Mouse (Mus musculus) embryo, embryonic 11 days (tissue): ENCODE measurements around the gene Cmip.

Experiments used
- DNase-seq: peaks from one replicate; pipeline ENCODE4 v3.0.0-alpha.2; 2015

The Cmip gene

DNA sequence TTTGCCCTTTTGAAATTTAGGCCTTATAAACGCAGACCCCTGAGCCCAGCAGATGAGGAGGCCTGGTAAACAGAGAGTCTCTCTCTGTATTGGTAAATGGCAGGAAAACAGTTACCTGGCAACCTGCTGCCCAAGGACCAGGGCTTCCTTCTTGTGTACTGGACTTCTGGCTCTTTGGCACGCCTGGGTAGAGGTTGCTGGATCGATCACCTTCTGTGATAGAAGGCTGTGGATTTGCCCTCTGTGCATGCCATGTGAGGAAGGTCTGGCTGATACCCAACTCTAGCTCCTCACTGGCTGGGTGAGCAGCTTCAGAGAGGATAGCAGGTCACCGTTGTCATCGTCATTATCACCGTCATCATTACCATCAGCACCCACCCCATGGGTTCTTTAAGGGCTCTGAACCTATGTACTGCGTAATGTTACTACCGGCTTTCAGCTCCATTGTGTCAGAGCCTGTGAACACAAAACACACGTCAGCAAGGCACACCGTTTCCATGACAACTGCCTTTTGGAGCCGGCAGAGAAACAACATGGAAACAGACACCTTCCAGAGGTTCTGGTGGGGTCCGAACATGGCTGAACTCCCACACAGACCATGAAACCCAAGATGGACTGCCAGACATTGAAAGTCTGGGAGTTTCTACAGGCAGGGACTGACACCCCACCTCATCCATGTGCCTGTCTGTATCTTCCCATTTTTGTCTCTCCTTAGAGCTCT, 98.4 kb downstream of the Cmip start:
- DNase-seq, result no peak

DNA sequence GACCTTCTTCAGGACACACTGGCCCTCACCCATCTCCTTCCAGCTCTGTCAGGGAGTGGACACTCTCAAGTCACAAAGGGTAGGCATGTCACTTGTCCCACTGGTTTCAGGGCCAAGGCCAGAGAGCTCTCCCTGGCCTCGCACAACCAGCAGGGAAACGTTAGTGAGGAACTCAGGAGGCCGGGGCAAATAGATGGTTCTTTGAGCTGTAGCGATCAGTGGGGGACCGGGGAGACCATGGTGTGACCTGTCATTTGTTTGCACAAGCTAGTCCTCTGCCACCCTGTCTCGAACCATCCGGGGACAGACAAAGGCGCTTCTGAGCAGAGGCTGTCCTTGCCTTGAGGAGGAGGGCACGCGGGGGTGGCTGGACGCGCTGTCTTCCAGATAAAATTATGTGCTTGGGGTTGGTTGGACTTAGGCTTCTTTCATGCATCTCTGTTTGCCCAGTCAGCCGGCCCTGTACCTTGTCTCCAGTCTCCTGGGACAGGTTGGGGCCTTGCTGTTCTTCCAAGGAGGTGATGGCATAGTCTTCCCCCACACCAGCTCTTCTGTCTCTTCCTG, 99.3 kb downstream of the Cmip start:
- no peak for DNase-seq

DNA sequence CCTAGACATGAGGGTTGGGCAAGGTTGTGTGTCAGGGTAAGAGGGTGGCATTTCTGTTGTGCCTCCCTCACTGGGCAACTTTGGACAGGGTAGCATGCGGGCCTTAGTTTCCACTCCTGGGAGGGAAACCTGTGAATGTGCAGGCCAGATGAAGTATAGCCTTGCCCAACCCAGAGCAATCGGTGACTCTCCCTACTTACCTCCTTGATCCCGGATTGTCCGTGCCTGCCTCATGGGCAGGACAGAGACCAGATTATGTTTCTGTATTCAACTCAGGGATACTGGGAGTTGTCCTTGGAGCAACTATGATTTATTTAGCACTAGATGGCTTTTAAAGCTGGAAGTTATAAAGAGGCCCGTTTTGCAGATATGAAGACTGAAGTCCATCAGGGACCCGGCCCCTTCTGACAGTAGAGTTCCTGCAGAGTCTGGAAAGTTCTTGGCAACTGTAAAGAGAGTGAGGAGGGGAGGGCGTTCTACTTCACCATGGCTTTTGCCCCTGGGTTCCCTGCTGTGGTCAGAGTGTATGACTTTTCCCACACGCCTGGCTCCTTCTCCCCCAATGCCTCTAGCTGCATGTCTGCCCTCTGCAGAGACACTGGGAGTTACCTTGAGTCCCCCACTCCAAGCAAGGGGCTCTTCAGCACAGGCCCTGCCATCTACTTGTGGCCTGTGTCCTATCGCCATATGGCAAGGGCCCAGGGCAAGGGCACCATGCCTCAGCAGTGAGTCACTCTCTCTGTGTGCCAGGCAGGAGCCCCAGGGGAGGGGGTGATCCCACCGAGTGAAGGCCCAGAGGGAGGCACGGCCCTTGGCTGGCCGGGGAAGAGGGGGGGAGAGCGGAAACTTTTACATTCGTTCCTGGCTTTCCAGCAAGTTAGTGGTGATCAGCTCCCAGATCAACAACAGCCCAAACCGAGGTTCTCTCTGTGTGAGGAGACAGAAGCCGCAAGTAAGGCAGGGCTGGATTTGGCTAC, 100.9 kb downstream of the Cmip start:
- DNase-seq, result no peak

DNA sequence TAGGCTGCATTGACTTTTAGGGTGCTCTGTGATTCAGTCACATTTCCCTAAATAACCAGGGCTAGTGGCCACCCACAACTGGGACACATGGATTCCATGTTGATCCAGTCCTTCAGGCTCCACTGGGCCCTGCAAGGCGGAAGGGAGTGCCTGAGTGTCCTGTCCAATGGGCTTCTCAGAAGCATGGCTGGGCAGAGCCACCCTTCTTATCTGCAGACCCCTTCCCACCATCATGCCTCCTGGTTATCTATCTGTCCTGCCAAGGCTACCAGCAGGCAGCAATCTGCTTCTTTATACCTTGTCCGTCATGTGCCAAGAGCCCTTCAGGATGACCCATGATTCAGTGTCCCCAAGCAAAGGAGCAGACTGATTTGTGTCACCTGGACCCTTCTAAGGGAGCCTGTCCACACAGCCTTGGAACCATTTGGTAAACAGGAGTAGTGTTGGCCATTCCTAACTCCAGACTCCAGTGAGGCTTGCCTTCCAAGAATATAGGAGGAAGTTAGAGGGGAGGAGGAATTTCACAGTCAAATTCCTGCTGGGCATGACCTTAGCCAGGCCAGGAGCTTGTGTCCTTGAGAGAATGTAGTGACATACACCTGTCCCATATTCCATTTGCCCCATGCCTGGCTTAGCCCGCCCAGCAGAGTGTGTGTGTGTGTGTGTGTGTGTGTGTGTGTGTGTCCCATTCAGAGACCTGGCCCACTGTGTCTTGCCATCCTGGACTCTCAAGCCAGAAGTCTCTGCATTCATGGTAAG, 103.5 kb downstream of the Cmip start:
- DNase-seq, result no peak

DNA sequence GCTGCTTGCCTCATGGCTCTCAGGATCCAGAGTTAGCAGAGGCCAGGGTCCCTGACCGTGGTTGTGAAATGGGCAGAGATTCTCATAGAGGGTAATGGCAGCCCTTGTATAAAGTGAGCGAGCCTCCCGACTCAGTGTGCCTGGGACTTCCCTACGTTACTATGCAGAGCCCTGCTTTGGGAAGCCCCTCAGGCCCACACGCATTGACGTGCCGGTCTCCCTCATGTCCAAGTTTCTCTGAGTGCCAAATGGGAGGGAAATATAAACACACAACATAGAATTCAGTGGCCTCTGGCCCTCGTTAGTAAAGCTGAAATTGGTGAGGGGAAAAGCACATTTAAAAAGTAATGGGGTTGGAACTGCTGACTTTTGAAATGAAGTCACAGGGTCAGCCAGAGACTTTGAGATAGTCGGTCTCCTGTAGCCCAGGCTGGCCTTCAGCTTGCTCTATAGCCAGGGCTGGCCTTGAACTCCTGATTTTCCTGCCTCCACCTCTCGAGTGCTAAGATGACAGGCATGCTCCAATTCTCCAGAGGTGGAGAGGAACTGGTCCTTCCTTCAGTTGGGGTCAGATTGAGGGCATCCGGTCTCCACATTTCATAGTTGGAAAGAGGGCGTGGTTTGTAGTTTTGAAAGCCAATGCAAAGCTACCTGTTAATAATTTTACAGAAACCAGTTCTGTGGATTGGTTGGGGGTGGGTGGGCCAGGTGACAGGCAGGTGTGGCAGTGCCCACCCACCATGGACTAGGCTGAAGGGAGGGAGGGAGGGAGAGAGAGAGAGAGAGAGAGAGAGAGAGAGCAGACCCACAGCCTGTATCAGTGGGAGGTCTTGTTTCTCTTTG, 105.0 kb downstream of the Cmip start:
- DNase-seq, result no peak

DNA sequence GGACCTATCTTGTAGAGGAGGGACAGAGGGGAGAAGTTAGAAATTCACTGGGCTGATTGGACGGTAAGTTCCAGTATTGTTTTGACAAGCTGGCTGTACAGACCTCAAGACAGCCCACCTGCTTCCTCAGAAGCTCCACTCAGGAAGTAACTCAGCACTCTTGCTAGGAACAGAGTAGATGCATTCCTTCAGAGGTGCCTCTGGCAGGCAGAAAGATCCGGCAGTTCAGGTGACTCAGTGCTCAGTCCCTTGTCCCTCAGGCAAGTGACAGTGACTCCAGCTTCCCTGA, 105.5 kb downstream of the Cmip start:
- DNase-seq, result no peak

DNA sequence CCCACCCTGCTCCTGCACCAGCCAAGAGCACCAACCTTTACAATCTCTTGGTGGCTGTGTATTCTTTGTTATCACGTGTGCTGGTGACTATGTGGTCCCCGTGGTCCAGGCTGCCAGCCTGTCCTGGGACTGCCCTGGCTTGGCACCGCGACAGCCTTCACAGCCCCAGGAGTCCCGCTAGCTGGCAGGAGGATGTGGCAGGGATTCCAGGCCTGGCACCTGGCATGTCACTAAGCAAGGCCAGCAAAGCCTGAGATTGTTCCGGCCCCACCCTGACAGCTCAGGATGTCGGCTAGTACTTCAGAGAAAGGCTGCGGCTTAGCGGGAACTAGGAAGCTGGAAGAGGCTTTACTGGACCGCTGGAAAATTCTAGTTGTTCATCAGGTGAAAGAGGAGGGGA, 106.4 kb downstream of the Cmip start:
- no peak for DNase-seq

DNA sequence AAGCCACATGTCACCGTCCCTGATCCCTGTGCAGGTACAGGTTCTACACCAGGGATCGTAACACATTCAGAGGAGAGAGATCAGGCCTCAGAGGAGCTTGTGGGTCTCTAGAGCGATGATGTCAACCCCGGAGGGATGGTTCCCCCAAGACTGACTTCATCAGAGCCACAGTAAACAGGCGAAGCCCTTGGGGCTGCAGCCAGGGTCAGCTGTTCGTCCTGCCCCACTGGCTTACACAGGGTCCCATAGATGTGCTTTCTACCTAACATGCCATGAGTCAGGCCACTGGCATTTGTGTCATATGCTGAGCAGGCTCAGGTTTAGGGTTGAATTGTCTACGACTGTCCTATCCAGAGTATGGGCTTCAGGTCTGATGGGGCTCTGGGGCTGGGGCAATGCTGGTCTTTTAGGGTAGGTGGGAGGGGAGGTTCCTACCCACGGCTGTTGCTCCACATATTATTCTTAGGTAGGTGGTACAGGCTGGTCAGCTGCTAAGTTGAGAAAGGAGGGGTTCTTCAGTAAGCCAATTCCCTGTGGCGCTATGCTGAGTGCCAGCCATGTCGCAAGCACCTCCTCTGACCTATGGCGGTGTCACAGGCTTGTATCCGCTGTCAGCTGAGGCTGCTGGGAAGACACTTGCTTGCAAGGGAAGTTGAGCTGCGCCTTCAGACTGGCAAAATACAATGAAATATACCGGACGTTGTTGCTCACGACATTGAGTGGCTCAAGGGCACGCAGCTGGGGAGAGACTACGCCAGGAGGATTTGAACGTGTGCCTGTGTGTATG, 107.7 kb downstream of the Cmip start:
- no peak for DNase-seq

DNA sequence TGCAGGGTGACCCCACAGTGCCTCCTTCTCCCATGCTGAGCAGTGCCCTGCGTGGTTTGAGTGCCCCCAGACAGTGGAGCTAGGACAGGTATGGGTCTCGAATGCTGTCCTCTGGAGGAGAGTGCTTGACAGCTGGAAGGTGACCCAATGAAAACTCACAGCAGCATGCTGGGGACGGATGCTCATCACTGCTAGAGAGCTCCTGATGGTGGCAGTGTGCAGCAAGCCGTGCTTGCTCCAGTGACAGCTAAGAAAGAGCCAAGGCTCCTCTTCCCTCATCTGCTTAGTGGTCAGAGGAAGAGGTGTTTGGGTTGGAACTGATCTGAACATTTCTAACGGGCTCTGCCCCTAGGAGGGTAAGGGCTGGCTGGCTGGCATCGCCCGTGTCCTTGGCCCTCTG, 109.6 kb downstream of the Cmip start:
- DNase-seq, result no peak

DNA sequence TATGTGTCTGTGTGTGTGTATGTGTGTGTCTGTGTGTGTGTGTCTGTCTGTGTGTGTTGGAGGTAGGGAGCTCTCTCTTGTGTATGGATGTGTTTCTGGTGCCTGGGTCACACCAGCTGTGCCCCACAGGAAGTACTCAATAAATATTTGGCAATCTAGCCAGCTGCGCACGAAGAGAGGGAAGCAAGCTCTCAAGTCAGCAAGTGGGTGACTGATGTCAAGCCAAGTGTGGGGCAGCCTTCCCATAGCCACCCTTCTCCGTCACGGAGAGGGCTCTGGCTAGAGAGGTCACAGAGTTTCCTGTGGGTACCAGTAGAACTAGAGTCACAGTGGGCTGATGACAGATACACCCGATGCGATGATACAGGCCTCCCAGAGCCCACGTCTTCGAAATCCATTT, 110.6 kb downstream of the Cmip start:
- DNase-seq, result no peak

DNA sequence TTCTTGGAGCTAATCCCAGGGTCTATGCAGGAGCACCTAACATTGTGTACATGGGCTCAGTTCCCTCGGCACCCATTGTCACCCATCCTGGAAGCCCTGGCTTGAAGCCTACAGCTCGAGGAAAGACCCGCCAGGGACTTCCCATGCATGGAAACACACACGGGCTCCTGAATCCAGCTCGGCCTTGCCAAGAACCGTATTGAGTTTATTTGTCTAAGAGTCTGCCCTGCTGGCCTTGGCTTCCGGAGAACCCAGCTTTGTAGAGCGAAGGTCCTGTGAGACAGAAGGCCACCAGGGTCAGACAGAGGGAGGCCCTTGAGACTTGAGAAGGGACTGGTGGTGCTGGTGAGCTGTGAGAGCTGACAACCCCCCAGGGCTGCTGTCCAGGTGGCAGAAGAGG, 111.9 kb downstream of the Cmip start:
- no peak for DNase-seq

DNA sequence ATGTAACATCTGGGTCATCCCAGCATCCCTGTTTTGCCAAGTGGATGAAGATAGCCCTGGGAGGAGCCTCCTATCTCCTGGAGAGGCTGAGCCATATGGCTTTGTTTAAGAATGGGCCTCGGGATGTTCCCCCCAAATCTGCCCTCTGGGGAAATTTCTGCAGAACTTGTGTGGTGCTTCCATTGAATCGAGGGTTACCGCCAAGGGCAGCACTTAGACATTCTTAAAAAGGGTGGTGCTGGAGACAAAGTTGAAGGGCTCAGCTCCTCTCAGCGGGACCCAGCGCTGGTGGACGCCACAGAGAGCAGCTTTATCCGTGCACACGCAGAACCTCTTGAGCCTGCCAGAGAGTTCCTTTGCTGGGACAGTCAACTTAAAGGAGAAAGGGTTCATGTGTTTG, 113.1 kb downstream of the Cmip start:
- DNase-seq, result no peak

DNA sequence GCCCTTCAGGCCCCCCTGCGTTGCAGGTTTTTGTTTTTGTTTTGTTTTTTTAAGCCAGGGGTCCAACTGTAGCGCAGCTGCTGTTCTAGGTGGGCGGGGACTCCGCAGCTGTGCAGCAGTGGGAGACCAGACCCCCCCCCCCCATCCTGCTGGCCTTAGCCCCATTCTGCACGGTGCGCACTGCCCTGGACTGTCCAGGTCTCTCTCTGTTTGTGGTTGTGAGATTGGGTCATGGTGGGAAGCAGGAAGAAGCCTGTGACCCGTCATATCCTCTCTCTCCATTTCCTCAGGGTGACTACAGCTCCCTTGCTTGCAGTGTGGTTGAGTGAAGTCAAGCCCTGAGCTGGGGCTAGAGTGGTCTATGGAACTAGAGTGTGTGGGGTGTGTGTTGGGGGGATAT, 114.3 kb downstream of the Cmip start:
- no peak for DNase-seq

DNA sequence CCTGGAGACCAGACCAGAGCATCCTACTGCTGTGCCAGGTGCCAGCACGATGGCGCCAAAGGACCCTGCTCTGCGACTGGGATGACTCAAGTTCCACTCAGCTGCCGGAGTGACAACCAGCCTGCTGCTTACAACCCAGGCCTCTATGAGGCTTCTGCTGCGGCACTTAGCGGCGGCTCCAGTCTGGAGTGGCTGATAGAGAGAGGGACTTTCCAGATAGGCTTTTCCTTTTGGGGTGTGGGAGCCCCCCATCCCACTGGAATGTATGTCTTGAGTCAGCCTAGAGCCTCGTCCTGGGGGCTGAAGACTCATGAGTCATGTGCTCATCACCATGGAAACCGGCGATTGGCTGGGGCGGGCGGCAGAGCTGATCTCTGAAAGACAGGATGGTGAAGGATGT, 115.2 kb downstream of the Cmip start:
- DNase-seq, result no peak

DNA sequence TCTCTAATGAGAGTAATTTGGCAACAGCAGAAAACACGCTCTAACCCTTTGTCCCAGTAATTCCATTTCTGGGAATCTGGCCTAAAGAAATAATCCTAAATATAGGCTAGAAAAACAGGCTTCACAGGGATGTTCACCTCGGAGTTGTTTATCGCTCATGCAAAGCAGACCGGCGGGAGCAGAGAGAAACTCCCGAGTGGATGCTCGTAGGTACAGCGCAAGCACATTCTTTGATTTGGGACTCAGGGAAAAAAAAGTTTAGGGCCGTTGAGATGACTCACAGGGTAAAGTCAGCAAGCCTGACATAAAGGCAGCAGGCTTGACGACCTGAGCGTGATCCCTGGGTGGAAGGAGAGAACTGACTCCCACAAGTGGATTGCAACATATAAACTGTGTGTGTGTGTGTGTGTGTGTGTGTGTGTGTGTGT, 116.2 kb downstream of the Cmip start:
- DNase-seq, result no peak

DNA sequence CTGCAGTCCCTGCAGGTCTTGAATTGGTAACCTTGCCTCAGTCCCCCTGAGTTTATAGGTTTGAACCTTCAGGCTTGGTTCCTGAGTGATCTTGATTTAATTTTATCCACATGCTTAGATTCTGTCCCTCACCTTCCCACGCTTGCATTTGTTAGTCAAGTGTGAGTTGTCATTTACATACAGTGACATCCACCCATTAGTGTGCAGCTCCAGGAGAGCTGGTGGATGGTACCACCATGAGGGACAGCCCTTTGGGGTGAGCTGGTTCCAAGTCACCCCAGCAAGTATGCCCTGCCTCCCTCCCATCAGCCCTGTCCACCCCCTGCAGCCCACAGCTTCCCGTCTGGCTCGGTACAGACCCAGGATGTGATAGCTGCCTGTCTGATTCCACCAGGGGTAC, 117.2 kb downstream of the Cmip start:
- no peak for DNase-seq

DNA sequence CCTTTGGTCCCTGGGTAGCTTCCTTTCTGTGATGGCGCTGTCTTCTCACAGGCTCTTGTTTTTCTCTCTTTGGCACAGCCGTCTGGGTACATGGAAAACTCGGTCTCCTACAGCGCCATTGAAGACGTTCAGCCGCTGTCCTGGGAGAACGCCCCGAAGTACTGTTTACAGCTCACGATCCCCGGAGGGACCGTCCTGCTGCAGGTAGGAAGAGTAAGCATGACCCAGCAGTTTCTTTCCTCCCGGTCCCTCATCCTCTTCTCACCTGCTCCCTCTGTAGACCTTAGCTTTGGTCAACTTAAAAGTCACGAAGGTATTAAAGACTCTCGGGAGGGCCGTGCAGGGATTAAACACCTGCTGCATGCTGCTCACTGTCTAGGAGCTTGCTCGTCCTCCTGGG, 120.1 kb downstream of the Cmip start:
- DNase-seq, result no peak

DNA sequence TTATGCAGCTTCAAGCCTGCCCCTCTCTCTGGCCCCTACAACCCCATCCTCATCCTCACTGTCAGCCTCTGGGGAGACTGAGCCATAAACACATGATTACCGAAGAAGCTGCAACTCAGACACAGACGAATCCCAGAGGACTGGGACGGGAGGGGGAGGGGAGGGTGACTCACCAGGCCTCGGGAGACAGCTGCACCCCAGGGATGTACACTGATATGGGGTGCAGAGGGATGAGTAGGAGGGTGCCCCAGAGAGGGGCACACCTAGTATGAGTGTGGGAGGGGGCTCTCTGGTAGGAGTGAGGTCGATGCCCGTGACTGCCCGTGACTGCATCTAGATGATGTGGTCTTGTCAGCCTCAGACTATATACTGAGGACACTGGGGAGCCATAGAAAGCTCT, 121.8 kb downstream of the Cmip start:
- DNase-seq, result no peak

DNA sequence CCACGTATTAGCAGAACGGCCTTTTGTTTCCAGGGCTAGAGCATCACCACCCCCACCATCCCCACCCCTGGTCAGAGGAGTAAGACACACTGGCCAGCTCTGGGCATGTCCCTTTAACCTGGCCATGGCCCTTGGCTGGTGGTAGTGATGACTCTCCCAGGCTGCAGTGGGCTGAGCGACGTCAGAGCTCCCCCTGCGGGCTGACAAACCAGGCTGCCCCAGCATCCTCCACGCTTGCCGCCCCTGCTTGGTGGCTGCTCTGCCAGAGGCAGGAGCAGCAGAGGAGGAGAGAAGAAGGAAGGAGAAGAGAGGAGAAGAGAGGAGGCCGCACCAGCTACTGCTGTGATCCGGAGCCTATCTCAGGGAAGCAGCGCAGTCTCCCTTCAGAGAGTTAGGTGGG, 122.3 kb downstream of the Cmip start:
- peak; percentile 59 for DNase-seq

DNA sequence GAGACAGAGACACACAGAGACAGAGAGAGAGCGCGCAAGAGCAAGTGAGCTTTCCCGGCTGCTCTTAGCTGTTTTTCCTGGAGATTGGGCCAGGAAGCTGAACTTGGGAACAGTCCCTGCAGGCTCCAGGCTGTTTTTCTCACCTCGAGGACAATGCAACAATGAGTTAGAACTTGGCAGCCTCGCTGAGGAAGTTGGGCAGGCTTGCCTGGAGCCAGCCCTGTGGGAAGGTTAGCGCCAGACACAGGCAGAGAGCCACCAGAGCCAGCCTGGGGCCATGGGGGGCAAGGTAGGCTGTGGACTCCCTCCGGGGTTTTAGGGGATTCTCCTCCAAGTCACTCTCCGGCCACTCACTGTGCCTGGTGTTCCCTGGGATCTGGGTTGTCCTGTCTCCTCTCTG, 123.9 kb downstream of the Cmip start:
- DNase-seq, result no peak

DNA sequence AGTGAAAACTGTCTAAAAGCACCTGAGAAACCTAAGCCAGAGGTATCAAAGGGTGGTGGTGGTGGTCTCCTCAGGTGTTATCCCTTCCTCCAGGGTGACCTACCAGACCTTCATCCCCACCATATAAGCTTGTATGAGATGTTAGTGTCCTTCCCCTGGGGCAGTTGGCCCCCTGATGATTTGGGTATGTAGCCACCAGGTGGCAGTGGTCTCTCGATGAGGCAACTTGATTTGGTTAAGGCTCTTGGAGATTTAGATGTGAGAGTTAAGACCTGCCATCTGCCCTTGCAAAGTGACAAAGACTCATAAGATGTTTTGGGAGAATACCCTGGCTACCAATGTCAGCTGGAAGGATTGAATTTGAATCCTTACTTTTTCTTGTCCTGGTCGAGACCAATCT, 129.3 kb downstream of the Cmip start:
- DNase-seq, result peak; percentile 44

DNA sequence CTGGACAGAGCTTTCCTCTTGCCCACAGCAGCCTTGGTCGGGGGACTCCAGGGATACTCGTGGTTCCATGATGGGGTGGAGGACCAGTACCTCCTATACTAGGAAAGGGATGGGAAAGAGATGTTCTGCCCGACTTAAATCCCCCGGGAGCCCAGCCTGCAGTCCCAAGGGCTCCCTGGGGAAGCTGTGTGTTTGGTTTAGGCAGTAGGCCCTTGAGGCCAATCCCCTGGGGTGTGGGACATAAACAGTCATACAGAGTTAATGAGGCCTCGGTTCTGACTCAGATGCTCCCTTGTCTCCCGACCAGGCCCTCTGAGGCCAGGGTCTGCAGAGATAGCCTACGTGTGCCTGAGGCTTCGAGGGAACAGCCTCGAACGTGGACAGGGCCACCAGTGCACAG, 130.8 kb downstream of the Cmip start:
- no peak for DNase-seq
